Mouse (Mus musculus) liver, embryonic 14.5 days (tissue): ENCODE data around the gene Sult5a1.

Experiments
- CTCF ChIP-seq: IDR thresholded peaks from 2 replicates; pipeline ENCODE4 v1.5.1; 2016; ENCODE audit warnings: antibody characterized with exemption, low read depth, control low read depth
- EP300 ChIP-seq: IDR thresholded peaks from 2 replicates; pipeline ENCODE4 v1.6.1; 2016; ENCODE audit warnings: antibody characterized with exemption, low read depth

GRCm38 (mm10) chr8:123117744-123118143 is 40.4 kb downstream of the Sult5a1 start:
- TF ChIP-seq EP300 = no peak
- no peak for TF ChIP-seq CTCF
